Mouse (Mus musculus) forelimb bud, embryonic 11.5 days (tissue): ENCODE measurements at regions not wholly inside any gene's neighbourhood (a gene's known extent, or its start where the extent isn't known, plus 50 kb on each side); places are given as distances from the start of the nearest gene placed in this dataset.

Experiments
- DNase-seq: peaks from one replicate; pipeline ENCODE4 v3.0.0-alpha.2; 2012; ENCODE audit warnings: low read depth, low spot score

DNA sequence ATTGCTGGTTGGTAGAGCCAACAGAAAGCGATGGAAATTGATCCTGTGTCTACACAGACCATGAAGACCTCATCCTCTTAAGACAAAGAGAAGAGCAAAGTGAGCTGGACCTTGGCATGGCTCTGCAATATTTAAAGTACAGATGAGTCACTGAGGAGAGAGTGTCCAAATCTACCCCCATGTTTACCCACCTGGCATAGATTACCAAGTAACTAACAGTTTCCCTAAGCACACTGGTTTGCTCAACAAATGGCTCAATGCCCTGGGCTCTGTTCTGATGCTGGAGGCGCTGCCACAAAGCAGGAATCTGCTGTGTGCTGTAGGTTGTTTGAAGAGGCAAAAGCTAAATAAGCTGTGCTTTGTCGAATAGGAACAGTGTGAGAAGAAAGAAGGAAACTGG lies 345.0 kb upstream of the Gm10131 start:
- DNase-seq: no peak

DNA sequence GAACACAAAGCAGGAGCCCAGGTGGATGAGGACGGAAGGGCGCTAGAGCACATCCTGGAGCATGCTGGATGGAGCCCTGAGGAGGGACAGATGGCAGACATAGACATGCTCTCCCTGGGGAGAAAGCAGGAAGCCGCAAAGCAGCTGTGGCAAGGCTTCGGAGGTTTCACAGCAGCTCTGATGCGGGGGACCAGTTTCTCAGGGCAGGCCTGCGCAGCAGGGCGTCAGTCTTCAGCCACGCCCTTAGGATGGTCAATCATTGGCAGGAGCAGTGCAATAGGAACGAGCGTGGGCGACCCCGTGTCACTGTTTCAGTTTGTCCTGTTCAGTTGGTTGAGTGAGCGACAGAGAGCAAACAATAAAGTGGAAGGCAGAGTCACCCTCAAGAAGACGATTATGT lies 343.8 kb upstream of the Gm10131 start:
- no peak for DNase-seq

DNA sequence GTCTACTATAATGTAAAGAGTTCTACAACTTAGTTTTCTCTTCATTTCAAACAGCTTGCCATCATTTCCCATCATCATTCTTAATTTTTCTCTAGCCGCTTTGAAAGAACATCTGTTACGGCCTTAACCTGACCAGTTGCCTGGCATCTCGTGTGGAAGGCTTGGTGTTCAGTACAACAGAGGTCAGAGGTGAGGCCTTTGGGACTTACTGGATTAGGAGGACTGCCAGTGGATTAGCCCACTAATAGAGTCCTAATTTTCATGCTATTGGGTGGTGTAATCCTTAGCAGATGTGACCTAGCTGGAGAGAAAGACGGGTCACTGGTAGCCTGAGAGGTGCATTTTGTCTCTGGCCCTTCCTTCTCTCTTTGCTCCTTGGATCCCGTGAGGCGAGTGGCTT lies 341.3 kb upstream of the Gm10131 start:
- no peak for DNase-seq

DNA sequence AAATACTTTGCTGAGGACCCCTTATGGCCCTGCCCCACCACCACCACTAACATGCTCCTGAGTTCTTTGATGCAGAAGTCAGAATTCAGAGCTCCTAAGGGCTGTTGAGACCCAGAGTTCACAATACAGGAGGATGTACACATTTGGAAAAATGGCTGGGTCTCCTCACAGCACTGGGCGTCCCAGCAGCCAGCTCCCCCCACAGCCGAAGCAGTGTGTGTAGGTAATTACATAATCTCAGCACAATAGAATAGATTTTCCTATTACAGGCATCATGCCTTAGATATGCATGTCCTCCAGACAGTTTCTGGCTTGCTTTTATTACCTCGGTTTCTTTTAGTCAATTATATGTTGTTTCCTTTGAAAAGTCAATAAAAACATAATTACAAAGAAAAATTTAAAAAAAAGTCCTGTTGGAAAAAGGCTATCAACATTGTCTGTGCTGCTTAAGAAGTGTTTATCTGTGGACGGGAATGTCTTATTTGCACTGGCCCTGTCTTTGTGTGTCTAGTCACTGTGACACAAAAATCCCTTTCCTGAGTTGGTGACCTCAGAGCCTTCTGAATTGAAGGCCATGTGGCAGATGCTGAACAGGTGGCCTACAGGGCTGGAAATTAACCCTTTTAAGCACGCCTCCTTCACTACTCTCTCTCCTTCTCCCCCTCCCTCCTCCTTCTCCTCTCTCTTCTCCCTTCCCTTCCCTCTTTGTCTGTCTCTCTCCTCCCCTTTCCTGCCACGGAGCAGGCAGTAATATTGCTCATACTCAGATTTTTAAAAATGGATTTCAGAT lies 339.9 kb upstream of the Gm10131 start:
- DNase-seq: peak; percentile 48

DNA sequence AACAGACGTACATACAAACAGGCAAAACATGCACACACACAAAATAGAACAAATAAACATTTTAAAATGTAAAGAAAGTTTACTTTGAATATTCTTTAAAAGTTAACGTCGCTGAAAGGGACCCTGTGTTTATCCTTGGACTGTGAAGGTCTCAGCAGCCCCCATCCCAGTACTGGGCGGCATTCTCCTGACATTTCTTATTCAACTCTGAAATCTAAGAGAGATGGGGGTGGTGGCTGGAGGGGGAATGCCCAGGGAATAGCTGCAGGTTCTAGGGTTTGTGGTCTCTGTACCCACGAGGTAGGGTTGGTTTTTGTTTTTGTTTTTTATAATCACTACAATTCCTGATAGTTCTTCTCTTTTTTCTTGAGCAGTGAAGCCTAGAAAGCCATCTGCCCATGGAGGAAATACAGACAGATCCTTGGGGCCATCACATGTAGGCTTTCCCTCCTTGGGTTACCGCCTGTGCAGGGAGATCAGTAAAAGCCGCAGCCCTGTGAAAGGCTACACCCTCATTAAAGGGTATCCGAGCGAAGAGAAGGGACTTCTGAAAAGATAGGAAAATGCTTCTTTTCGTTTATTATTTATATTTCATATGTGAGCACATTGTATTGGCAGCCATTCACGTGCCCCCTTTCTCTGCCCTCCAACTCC lies 338.0 kb upstream of the Gm10131 start:
- DNase-seq: no peak

DNA sequence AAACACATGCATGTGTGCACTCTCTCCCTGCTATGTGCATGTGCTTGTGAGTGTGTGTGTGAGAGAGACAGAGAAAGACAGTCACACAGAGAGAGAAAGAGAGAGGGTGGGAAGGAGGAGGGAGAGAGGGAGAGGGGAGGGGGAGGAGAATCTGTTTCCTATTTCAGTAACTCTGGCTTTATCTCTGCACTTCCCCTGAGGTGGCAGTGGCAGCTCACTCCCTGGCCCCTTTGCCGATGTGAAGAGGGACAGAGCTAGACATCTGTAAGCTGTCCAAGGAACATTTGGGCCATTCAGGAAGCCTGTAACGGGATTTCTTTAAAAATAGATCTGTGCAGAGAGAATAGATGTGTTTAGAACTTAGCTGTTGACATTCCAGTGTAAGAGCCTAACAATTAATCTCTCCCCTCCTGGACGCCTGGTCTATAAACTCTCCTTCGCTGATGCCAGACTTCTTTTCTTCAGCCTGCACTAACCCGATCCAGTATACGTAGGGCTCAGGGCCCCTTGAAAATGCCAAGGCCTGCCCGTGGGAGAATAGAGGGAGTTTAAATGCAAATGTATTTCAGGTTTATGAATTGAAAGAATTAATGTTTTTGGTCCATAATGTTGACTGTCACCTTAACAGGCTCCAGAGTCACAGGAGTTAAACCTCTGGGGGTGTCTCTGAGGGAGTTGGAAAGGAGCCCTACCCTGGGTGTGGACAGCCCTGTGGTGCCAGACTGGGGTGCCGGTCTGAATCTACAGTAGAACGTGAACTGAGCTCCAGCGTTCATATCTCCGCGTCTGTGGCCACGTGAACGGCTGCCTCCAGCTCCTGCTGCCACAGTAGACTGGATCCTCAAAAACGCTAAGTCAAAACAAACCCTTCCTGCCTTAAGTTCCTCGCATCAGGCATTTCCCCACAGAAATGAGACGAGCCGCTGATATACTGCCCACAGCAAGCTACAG lies 336.6 kb upstream of the Gm10131 start:
- DNase-seq: no peak

DNA sequence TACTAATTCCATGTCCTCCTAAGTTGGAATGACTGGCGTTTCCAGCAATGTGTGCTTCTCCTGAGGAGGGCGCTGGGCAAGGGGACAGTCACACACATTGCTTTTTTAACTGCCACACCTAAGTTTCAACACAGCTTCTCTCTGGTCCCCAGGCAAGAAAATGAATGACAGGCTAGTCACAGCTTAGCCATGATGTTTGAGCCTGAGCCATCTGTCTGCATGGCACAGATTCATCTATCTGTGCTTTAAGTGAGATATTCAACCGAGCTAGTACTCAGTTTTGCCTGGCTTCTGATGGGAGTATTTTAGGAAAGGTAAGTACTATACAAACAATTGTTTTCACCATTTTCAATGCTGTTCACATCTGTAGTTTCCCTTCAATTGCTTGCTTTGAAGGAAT lies 331.2 kb upstream of the Gm10131 start:
- DNase-seq: no peak

DNA sequence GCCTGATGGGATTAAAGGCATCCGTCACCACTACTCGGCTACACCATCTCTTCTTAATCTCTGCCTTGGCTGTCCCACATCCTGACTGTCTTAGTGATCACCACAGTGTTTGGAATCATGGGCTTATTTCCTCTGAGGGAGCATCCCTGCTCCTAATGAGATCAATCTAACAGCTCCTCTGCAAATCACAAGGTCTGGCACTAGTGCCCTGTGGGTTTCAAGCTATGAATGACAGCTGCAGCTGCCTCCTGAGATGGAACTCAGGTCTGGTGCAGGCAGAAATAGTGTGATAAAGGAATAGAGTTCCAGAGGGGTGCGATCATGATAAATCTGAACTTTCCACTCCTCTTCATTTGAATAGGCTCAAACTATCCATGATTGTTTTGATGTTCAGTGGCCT lies 330.2 kb upstream of the Gm10131 start:
- no peak for DNase-seq

DNA sequence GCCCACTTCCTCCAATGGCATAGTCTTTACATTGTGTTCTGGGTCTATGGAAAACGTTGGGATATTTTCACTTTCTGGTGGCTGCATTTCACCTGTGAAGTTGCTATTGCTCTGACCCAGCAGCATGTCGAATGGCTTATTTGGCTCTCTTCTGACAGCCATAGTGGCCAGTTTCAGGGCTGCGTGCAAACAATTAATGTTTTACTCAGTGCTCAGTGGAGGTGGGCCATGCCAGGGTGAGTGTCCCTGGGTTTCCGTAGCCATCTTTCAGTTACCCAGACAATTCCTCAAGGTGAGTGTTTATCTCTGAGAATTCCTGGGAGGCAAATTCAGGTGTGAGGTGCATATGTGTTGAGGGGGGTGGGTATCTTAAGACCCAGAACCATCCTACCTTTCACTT lies 329.2 kb upstream of the Gm10131 start:
- no peak for DNase-seq

DNA sequence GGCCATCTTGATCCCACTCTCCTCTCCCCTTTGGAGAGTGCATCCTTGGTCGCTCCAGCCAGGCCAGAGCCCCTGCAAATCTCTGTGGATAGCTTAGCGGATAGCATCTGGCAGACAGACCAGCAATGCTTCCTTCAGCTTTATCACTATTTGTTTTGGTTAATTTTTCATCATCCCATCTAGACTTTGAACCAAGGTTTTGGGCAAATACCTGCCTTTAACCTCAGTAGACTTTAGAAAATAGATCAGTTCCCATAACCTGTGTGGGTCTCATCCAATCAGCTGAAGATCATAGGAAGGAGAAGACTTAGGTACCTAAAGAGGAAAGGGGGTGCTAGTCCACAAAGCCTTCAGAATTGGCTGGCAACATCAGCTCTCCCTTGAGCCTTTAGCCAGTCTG lies 327.2 kb upstream of the Gm10131 start:
- no peak for DNase-seq

DNA sequence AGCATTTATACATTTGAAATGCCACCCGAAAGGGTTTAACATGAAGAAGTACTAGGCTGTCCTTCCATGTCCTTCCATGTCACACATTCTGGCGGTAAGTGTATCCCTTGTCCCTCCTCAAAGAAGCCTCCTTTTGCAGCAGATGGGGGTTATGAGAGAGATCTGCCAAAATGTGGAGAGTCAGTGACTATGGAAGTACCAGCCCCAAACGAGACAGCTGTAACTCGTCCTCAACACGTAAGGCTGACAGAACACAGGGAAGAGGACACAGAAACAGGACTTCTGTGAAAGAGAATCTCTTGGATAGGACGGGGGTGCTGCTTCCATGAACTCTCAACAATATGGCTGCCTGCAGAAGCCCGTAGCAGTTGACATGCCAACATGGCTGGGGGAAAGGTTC lies 320.4 kb upstream of the Gm10131 start:
- no peak for DNase-seq

DNA sequence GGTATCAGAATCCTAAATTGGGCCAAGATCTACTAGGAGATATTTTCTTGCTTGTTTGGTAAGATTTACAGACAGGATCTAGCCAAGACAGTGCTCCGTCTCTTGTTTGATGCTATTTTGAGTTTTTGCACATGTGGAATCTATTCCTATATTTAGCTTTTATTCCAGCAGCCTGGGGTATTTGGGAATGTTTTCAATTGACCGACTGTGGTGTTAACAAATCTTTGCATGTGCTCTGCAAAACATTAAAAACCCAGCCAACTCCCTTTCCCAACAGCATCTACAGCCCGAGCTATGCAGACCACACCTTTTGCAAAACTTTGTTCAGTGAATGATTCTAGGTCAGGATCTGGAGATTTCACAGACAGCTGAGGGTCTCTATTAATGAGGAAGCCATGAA lies 317.7 kb upstream of the Gm10131 start:
- no peak for DNase-seq

DNA sequence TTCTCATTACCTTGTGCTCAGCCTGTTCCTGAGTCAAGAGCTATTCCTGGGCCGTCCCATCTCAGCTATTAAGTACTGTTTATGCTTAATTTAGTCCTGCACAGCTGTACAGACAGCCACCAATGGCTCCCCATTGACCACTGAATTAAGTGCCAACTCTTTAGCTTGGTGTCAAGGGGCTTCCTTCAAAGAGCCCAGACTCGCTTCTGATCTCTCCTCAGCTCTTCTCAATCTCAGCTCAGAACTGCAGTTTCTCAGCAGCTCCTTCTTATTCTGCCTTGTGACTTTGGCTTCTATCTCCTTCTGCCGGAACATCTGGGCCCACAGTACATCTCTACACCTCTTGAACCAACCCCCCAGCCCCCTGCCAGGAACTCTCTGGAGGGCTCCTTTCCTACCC lies 290.0 kb upstream of the Gm10131 start:
- DNase-seq: no peak

DNA sequence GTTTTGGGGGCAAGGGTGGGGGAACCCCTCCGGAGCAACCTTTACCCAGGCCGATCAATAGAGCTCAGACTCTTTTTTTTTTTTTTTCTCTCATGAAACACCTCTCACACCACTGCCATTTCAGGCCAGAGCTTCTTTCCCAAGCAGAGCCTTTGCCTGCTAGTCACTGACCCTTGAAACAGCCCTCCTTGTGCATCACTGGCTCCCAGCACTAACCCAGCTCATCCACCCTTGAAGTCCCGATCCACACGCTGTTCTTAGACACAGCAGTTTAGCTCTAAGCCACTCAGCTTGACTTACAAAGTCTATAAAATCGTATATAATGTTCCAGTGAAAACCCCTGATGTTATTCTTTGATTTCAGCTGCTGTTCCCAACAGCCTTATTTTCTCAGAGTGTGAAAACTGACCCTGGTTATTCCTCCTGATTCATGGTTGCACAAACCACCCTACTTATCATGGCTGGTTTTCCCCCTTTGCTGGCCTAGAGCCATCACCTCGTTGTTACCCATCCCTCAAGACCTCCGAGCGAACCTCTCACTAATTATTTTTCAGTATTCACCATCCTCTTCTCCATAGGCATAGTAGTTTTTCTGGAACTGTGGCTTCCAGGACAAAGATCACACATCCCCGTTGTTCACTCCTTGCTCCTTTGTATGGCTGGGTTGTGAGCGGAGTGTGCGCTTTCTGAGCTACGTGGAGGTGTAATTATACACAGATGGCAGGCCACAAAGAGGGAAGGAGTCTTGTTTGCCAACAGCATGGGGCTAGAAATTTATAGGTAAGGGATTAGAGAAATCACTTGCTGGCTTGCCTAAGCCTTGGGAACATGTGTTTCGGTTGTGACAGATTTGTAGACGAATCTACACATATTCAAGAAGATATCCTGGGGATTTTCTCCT lies 287.6 kb upstream of the Gm10131 start:
- peak; percentile 51 for DNase-seq

DNA sequence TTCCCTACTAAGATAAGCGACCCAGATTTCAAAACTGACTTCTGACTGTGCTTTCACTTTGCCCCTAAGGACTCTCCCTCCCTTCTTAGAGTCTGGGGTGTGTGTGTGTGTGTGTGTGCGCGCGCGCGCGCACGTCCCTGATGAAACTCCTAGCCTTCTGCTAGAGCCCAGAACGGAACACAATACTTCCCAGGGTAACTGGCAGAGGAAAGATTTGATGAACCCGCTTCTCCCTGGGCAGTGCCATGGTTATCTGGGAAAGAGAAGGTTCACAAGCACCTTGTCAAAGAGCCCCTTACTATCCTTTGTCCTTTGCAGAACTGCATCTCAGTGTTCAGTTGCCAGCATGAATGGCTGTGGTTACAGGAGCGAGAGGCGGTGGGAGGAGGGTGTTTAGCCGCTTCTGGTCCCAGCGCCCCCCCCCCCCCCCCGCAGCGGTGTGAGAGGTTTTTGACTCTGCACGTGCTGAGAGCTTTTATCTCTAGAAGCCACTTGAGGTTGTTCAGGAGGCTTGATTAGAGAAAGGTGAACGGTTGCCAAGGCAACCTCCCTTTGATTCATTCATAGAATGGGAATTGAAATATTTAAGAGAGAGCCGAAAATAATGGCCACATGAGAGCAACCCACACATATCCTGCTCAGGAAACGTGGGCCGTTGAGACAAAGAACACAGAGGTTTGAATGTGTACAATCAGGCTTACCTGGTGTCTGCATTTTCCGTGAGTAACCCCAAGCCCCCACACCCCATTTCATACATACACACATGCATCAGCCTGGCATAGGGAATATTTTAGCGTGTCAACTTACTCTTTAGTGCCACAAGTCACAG lies 286.3 kb upstream of the Gm10131 start:
- DNase-seq: peak; percentile 56

DNA sequence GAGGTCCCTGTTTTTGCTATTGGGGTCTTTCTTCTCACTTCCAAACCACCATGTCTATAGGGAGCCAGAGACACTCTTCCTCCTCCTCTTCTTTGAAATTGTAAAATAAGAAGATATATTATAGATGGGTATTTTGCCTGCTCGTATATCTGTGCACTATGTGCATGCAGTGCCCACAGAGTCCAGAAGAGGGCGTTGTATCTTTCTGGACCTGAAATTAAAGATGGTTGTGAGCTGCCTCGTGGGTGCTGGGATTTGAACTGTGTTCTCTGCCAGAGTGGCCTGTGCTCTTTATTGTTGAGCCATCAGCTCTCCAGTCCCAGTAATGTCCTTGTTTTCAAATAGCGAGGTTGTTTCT lies 285.7 kb upstream of the Gm10131 start:
- DNase-seq: peak; percentile 11

DNA sequence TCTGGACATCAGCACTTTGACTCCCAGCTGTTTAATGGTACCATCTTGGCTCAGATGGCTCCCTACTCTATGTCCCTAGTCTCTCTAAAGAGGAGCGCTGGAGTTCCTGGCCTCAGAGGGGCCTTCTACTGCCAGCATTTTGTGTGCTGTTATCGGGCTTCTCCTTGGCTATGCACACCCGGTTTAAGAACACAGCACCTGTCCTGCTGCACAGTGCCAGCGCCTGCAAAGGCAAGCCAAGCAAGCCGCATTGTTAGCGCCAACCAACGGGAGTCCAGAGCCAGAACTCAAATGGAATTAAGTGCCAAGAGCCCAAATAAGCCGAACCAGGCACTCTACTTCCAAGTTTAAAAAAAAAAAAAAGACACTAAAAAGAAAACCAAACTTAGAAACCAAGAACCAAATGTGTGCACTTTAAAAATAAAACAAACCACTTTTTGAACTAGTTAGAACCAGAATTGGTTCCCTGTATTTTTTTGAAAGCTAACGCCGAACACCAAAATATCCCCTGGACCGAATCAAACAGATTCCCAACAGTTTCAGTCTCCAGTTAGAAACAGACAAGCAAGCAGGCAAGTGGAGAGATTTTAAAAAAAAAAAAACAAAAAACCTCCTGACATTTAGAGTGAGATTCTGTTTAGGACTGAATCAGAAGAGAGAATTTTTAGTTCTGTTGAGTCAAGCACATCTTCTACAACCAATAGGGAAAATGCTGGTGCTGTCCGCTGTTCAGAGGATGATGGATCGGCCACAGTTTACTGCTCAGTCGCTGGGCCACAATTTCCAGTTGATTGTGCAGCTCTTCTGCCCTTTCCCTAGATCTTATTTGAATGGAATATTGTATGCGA lies 281.7 kb upstream of the Gm10131 start:
- DNase-seq: no peak

DNA sequence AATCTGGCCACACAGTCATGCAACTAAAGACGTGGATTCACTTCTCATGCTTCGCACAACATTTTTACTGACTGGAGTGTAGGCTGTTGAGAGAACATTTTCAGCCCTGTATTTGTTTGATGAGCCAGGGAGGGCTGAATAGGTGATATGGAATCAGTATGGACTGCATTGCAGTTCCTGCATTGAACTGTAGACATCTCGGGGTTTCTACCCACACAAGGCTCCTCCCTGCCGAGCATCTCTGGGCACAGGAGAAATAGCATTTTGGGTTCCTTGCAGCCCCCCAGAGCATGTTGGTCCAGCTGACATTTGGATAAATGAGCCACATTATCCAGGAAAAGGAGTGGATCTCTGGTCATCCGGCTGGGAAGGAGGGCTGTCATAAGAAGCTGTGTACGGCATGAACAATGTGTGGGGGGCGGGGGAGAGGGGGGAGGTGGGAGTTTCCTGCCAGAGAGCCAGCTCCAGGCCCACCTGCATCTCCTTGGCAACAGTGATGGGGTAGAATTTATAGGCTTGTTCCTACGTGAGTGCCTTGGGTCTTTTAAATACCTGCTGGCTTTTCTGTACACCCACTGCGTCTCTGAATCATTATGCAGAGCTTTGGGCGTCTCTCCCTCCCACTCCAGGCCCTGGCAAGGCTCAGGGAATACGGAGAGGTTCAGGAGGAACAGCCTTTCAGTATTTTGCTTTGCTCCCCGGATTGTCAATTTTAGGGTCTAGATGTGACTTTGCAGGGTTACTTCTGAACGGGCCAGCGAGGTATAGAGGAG lies 280.9 kb upstream of the Gm10131 start:
- peak; percentile 26 for DNase-seq
